Mouse (Mus musculus) embryo, embryonic 10 days (tissue): ENCODE measurements around the gene Enah.
A peak's percentile ranks its signal among the peaks of the same experiment; 100 is the strongest.

Experiments
- DNase-seq: peaks from one replicate; pipeline ENCODE4 v3.0.0-alpha.2; 2015; ENCODE audit warnings: low spot score

Enah gene

GRCm38 (mm10) chr1:181963827-181964226 lies 56.0 kb downstream of the Enah start:
- DNase-seq: no peak

GRCm38 (mm10) chr1:181963351-181963750 lies 56.4 kb downstream of the Enah start:
- DNase-seq: no peak

GRCm38 (mm10) chr1:181960383-181960782 lies 59.4 kb downstream of the Enah start:
- DNase-seq: no peak

- no peak for DNase-seq
Observed at GRCm38 (mm10) chr1:181958392-181958791, 61.4 kb downstream of the Enah start.

- no peak for DNase-seq
Observed at GRCm38 (mm10) chr1:181957736-181958135, 62.1 kb downstream of the Enah start.

- DNase-seq: no peak
Observed at GRCm38 (mm10) chr1:181953547-181953946, 66.2 kb downstream of the Enah start.

GRCm38 (mm10) chr1:181951266-181951665 lies 68.5 kb downstream of the Enah start:
- no peak for DNase-seq

GRCm38 (mm10) chr1:181950721-181951120 lies 69.1 kb downstream of the Enah start:
- no peak for DNase-seq

GRCm38 (mm10) chr1:181948191-181948590 lies 71.6 kb downstream of the Enah start:
- DNase-seq: no peak

GRCm38 (mm10) chr1:181937064-181937463 lies 82.7 kb downstream of the Enah start:
- DNase-seq: no peak

- DNase-seq: no peak
Observed at GRCm38 (mm10) chr1:181928388-181928787, 91.4 kb downstream of the Enah start.

GRCm38 (mm10) chr1:181923384-181923783 lies 96.4 kb downstream of the Enah start:
- peak; percentile 69 for DNase-seq

- peak; percentile 44 for DNase-seq
Observed at GRCm38 (mm10) chr1:181921580-181922494, 98.0 kb downstream of the Enah start.

GRCm38 (mm10) chr1:181911841-181912240 lies 107.9 kb downstream of the Enah start:
- DNase-seq: no peak

- no peak for DNase-seq
Observed at GRCm38 (mm10) chr1:181901706-181902373, 118.0 kb downstream of the Enah start.

GRCm38 (mm10) chr1:181900846-181901245 lies 118.9 kb downstream of the Enah start:
- no peak for DNase-seq

GRCm38 (mm10) chr1:181898961-181899360 lies 120.8 kb downstream of the Enah start:
- DNase-seq: no peak

GRCm38 (mm10) chr1:181896991-181897390 lies 122.8 kb downstream of the Enah start:
- no peak for DNase-seq

- no peak for DNase-seq
Observed at GRCm38 (mm10) chr1:181893721-181894120, 126.1 kb downstream of the Enah start.

GRCm38 (mm10) chr1:181889670-181890069 lies 130.1 kb downstream of the Enah start:
- no peak for DNase-seq

- DNase-seq: peak; percentile 88
Observed at GRCm38 (mm10) chr1:181888801-181889200, 131.0 kb downstream of the Enah start.

GRCm38 (mm10) chr1:181881532-181881931 lies 138.3 kb downstream of the Enah start:
- peak; percentile 81 for DNase-seq

- peak; percentile 56 for DNase-seq
Observed at GRCm38 (mm10) chr1:181880752-181881325, 139.0 kb downstream of the Enah start.
